Mouse (Mus musculus) kidney, postnatal 36 days (tissue): ENCODE measurements around the gene Ctbp1.

Experiments
- DNase-seq, 2 experiments: peaks; one replicate each; pipeline ENCODE4 v3.0.0; 2021 to 2022; ENCODE audit warnings: mixed read lengths in 2 of 2

Ctbp1 gene

DNA sequence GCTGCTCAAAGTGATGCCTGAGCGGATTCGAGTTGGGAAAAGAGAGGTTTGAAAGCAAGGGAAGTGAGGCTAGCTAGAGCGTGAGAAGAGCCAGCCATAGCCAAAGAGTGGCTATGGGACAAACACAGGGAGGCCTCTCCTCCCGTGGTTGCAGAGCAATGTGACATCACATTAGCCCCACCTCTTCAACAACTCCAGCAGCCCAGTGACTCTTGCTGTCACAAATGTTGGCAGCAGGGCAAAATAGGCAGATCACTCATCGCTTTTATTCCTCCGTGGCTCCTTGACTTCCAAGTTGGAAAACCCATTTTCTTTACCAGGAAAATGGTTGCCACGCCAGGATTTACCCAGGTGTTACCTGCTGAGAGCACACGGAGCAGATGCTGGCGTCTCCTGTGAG, 67.7 kb downstream of the Ctbp1 start:
- DNase-seq = no peak

- no peak for DNase-seq
Measured at GRCm38 (mm10) chr5:33206328-33206727, 68.5 kb downstream of the Ctbp1 start.

DNA sequence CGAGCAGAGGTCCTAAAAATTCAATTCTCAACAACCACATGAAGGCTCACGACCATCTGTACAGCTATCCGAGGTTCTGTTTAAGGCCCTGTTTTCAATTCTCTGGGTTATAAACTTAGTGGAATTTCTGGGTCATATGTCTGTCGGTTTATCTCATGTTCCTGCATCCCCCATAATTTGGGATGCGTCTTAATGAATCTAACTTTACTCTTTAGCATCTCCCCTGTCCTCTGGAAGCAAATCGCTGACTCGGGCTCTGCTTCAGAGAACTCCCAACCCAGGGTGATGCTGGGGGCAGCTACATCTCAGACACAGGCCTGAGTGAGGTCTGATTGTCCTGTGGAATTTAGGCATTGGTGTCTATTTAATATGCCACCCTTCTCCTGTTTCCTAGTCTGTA, 70.5 kb downstream of the Ctbp1 start:
- DNase-seq = no peak

DNA sequence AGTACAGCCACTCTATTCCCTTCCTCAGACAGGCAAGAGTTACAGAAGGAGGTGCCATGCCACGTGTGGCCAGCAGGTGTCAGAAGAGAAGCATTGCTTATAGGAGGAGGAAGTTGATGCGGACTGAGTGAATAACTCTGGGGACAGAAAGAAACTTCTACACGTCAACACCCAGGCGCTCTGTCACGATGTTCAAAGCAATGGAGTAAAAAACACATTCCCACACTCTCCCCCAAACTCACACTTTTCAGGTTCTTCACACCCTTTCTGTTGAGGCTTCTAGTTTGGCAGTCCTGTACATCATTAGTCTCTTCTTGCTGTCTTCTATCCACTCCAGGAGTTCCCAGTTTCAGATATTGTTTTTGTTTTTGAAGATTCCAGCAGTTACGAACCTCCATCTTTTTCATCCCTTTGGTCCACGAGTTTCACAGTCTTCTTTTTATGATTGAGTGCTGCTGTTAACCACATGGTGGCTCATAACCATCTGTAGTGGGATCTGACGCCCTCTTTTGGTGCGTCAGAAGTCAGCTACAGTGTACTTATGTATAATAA, 71.0 kb downstream of the Ctbp1 start:
- DNase-seq = peak; percentile 79 to 92

- no peak for DNase-seq
Measured at GRCm38 (mm10) chr5:33203171-33203565, 71.6 kb downstream of the Ctbp1 start.

DNA sequence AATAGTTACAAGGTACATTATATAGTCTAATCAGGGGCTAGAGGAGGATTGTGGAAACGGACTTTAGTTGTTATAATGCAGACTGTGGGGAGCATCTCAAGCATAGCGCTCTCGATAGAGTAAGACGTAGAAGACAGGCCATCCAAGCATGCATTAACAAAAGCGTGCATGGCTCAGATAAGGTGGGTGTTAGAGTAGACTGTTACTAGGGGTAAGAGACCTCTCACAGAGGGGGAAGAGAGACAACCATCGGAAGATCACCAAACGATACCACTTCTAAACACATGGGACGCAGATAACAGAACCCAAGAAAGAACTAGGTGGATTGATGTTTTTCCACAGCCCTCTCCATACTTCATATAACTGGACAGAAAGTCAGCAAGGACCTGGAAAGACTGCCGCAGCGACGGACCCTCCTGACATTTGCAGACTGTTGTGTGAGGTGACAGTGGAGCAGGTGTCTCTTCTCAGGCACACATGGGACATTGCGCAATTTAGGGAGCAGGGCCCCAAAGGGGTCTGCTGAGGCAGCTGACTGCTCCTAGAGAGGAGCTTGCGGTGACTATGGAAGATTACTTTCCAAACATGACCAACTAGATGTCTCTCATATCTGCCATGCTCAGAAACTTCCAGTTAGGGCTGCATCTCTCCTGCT, 72.2 kb downstream of the Ctbp1 start:
- no peak for DNase-seq

GRCm38 (mm10) chr5:33201697-33202096, 73.1 kb downstream of the Ctbp1 start:
- DNase-seq = no peak

DNA sequence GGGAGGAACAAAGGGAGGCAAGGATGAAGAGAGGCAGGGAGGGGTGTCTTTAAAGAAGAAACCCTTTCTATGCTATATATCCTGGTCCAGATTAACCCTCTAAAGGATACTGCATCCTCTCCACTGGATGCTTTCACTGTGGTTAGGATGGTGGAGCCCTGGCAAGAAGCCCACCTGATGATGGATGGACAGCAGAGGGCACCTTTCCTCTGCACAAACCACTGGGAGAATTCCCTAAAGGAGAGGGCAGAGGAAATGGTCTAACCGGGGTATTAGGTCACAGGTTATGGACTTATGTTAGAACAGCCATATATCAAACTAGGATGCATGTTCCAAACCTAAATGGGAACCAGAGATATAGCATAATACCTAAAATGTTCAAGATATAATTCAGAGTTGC, 74.7 kb downstream of the Ctbp1 start:
- peak in 1 of 2 experiments; percentile 29 for DNase-seq
